Mouse (Mus musculus): ENCODE results near the gene Tmem95. TPM values are rescaled to one million over a fixed set of nuclear protein-coding genes. Genes with fewer than 3 reads are reported as not detected.
"Not testable (repeated sequence)": the region's sequence is repeated elsewhere in the genome, so short reads cannot be mapped to it uniquely, and the experiment has no call there.

Tmem95 gene
- polyA plus RNA-seq, 1 experiment from 2014 or later: not detected

DNA sequence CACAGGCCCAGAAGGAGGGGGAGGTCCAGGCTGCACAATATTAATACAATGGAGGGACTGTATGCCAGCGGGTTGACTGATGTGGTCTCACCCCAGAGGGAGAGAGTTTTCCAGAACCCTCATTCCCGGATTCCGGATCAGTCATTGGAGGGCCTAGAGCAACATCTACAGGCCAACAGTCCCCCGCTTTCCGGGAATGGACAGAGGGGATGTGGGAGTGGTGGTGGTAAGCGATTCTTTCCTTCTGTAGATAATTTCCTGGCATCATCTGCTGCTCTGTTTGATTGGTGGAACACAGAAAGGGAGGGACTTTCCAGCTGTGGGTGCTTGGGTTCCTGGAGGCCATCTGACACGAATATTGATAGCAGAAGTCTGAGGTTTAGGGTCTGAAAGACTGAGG is 1.6 kb downstream of the Tmem95 start:
- Histone ChIP-seq H3K9me3 (no peaks in the 10 kb centered on the region), H3K36me3 (no peaks in the 10 kb centered on the region), H3K4me2 (no peak overlapping the region), H3K27me3 (replicated peaks) (no peaks in the 10 kb centered on the region), H3K27ac (peak overlapping the region; percentile 72), H3K4me3 (replicated peaks) (no peak overlapping the region), H3K9ac (no peak overlapping the region), H3K4me1 (peaks cover 41% of the 10 kb centered on the region)
- ATAC-seq (ENCODE audit: insufficient read depth, low FRiP score, low read depth): no peak
- 36% methylated on average over 7 of the region's 7 CpGs for WGBS

DNA sequence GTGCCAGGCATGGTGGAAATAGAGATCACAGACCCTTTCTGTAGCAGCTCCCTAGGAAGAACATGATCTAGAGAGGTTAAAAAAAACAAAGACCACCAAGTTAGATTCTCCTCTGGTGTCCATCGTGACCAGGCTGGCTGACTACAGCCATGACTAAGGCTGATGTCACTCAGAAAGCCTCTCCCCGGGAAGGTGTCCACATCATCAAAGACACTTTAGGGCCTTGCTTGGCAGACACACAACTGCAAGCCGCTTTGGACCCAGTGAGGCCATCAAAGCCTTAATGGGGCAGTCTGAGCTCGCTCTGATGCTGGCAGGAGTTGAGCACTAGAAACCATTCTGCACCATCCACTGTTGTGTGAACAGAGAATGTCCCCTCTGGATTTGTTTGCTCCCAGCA is 5.4 kb downstream of the Tmem95 start:
- ATAC-seq (ENCODE audit: insufficient read depth, low FRiP score, low read depth): no peak
- no peaks in the 10 kb centered on the region for H3K36me3 ChIP-seq
- H3K27ac ChIP-seq: no peak overlapping the region
- no peak overlapping the region for H3K9ac ChIP-seq
- no peaks in the 10 kb centered on the region for H3K27me3 ChIP-seq (replicated peaks)
- H3K4me3 ChIP-seq (replicated peaks): no peak overlapping the region
- H3K9me3 ChIP-seq: no peaks in the 10 kb centered on the region
- H3K4me1 ChIP-seq: peaks cover 18% of the 10 kb centered on the region
- no peak overlapping the region for H3K4me2 ChIP-seq
- WGBS: 78% methylated on average over 4 of the region's 4 CpGs

DNA sequence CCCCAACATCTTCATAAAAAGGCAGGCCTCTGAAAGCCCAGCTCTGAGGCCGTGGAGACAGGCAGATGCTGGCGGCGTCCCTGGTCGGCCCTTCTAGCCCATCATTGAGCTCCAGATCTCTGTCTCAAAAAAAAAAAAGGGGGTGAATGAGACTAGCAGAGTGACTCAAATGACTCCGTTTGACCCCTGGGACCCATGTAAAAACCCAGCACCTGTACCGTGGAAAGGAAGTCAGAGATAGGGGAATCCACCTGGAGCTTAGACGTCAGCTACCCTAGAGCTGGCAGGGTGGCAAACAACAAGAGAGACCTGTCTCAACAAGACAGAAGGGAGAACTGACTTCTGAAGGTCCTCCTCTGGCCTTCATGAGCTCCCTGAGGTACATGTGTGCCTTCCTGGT is 6.0 kb downstream of the Tmem95 start:
- Histone ChIP-seq H3K4me2 (no peak overlapping the region), H3K36me3 (no peaks in the 10 kb centered on the region), H3K4me1 (peaks cover 13% of the 10 kb centered on the region), H3K27me3 (replicated peaks) (no peaks in the 10 kb centered on the region), H3K27ac (no peak overlapping the region), H3K9me3 (no peaks in the 10 kb centered on the region), H3K9ac (no peak overlapping the region), H3K4me3 (replicated peaks) (no peak overlapping the region)
- 87% methylated on average over 7 of the region's 7 CpGs for WGBS
- ATAC-seq (ENCODE audit: insufficient read depth, low FRiP score, low read depth): no peak

DNA sequence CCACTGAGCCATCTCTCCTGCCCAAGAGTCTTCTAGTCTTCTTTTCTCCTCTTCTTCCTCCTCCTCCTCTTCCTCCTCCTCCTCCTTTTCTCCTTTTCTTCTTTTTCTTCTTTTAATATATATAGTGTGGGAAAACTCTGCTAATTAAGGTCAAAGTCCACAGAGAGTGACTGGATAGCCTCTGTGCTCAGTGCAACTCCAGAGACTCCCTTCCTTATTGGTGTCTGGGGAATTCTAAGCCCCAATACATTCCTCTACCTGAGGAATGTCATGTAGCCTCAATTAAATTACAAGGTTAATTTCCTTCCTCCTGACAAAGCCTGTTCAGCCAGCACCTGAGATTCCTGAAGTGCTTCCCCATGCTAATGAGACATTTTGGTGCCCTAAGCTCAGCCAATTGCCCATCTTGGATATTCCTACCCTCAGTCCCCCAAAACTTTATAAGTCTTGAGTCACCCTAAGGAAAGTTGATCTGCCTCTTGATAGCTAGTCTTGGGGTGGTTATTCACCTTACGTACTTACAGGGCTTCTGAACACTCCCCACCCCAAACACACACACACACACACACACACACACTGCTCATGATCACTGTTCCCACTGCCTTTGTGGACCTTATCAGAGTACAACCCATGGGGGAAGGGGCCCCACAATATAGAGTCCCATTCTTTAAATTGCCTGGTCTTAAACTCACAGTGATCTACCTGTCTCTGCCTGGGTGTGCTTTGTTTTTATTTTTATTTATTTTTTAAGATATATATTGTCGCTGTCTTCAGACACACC is 7.3 kb downstream of the Tmem95 start:
- Histone ChIP-seq H3K4me3 (replicated peaks) (no peak overlapping the region), H3K27me3 (replicated peaks) (no peaks in the 10 kb centered on the region), H3K4me2 (no peak overlapping the region), H3K4me1 (no peaks in the 10 kb centered on the region), H3K9me3 (no peaks in the 10 kb centered on the region), H3K27ac (no peak overlapping the region), H3K36me3 (no peaks in the 10 kb centered on the region), H3K9ac (no peak overlapping the region)
- ATAC-seq (ENCODE audit: insufficient read depth, low FRiP score, low read depth): no peak
- 84% methylated on average over 2 of the region's 2 CpGs for WGBS

DNA sequence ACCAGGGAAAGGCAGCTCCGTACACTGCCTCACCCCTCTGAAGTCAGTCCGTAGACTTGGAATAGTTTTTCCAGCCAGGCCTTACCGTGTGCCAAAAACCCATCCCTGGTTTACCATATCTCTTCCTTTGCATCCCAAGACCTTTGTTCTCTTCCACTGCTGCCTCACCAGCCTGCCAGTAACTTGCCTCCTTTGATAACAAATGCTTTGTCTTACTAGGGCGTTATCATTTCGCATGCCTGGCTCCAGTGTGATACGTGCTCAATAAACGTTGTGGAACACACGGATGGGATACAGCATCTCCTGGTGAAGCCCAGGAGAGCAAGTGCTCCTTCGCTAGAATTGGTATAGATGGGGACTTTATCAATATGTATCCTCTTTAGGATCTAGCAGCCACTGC is 10.5 kb downstream of the Tmem95 start:
- H3K27me3 ChIP-seq (replicated peaks): no peaks in the 10 kb centered on the region
- H3K9me3 ChIP-seq: no peaks in the 10 kb centered on the region
- 58% methylated on average over 9 of the region's 9 CpGs for WGBS
- no peak overlapping the region for H3K4me2 ChIP-seq
- no peaks in the 10 kb centered on the region for H3K4me1 ChIP-seq
- no peak for ATAC-seq (ENCODE audit: insufficient read depth, low FRiP score, low read depth)
- H3K9ac ChIP-seq: no peak overlapping the region
- H3K36me3 ChIP-seq: no peaks in the 10 kb centered on the region
- no peak overlapping the region for H3K4me3 ChIP-seq (replicated peaks)
- H3K27ac ChIP-seq: no peak overlapping the region

DNA sequence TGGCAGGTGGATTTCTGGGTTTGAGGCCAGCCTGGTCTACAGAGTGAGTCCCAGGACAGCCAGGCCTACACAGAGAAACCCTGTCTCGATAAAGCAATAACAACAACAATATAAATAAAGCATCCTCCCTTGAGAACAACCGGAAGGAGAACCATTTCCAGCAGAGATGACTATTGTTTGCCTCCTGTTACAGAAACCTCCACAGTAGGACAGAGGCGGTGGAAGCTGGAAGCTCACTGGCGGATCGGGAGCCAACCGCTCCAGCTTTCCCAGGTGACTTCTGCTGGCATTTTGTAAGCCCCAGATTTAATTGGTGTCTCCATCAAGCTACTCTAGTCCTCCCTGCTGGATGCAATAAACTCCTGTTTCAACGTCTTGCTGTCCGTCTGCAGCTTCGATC is 12.3 kb downstream of the Tmem95 start:
- H3K4me3 ChIP-seq (replicated peaks): no peak overlapping the region
- no peaks in the 10 kb centered on the region for H3K9me3 ChIP-seq
- no peaks in the 10 kb centered on the region for H3K27me3 ChIP-seq (replicated peaks)
- H3K36me3 ChIP-seq: no peaks in the 10 kb centered on the region
- no peaks in the 10 kb centered on the region for H3K4me1 ChIP-seq
- no peak for ATAC-seq (ENCODE audit: insufficient read depth, low FRiP score, low read depth)
- H3K9ac ChIP-seq: no peak overlapping the region
- no peak overlapping the region for H3K27ac ChIP-seq
- no peak overlapping the region for H3K4me2 ChIP-seq
- 81% methylated on average over 9 of the region's 9 CpGs for WGBS

DNA sequence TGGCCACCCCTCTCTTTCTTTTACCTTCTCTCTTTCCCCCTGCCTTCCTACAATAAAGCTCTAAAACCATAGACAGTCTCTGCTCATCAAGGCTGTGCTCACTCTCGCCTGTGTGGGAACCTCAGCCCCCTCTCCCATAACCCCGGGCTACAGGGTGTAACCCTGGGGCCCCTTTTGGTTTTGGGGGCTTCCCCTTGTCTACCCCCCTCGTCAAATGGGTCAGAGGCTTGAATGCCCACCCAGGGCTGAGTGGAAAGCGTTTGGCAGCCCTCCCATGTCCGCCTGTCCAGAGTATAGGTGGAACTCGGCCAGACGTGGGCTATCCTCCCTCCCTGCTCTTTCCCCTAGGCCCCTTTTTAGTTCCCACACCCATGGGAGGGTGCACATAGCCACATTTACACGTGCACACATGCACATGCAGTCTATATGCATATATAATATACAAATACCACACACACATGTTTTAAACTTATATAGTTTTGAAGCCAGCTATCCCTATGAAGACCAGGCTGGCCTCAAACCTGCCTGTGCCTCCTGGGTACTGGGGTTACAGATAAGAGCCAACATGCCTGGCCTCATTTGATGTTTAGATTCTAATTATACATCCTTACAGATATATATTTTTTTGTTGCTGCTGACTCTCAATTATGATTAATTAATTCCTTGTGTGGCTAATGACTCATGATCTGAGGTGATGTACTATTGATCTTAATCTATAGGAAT is 13.5 kb downstream of the Tmem95 start:
- Histone ChIP-seq H3K9ac (no peak overlapping the region), H3K27me3 (replicated peaks) (0 out of 2 replicates have a peak, but pooled peaks cover under 1% of the 10 kb centered on the region), H3K4me2 (no peak overlapping the region), H3K4me3 (replicated peaks) (no peak overlapping the region), H3K9me3 (no peaks in the 10 kb centered on the region), H3K4me1 (no peaks in the 10 kb centered on the region), H3K36me3 (no peaks in the 10 kb centered on the region), H3K27ac (no peak overlapping the region)
- ATAC-seq (ENCODE audit: insufficient read depth, low FRiP score, low read depth): no peak
- 45% methylated on average over 8 of the region's 8 CpGs for WGBS

DNA sequence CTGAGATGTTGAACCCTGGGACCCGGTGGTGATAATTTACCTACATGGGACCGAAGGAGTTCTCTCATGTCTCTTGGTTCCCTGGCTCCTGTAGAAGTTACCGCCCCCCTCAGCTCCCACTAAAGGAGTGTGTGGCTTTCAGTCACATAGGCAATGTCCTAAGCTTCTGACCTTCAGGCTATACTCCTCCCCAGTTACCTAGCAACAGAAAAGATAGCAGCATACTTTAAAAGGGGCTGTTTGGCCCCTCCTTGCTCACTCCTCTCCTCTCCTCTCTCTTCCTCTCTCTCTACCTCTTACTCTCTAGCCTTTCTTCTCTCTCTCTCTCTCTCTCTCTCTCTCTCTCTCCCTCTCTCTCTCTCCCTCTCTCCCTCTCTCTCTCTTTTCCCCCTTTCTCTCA is 14.1 kb downstream of the Tmem95 start:
- ATAC-seq (ENCODE audit: insufficient read depth, low FRiP score, low read depth); H3K4me1 ChIP-seq; H3K9ac ChIP-seq; H3K36me3 ChIP-seq; H3K27me3 ChIP-seq (replicated peaks); H3K4me3 ChIP-seq (replicated peaks); H3K4me2 ChIP-seq; H3K27ac ChIP-seq; H3K9me3 ChIP-seq: not testable (repeated sequence)
- 73% methylated on average over 3 of the region's 3 CpGs for WGBS

DNA sequence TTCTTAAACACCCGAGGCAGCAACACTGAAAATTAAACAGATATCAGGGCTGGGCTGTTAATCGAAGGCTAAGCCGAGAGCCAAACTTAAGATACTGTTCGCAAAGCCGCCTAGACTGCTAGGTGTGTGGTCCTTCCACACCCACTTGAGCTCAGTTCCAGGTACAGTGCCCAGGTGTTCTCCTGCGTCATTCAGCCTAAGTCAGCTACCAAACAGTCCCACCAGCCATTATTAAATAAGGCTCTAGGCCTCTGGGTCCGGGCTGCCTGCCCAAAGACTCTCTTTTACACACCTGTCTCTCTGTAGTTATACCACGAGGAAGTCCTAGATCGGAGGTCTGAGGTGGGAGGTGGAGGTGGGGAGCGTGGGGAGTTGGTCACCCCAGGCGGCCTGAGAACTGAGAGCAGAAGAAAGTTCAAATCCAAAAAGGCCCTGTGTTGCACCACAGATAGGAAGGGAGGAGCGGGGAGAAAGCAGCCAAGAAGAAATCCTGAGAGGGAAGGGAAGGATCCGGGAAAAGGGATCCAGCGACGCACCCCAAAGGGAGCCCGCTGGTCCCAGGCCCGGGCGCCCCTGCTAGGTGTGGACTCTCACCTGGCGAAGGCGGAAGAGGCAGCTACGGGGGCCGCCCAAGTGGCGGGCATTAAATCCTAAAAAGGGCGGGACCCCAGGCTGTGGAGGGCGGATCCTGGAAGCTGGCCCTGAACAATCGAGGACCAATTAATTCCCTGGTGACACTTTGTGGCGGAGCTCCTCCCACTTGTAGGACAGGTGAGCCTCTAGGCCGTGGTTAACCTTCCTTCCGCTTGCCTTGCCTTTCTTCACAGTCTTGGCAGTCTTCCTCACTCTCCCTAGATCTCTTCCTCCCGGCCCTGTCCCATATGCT is 19.5 kb downstream of the Tmem95 start, which contains the start of gene Tnk1:
Tnk1 (minus strand) TSS at position 618 of the 886 bp plus-strand sequence.
- H3K27ac ChIP-seq: peak within 1 kb of the TSS; percentile 75
- peak within 1 kb of the TSS; percentile 33 for H3K4me3 ChIP-seq (replicated peaks)
- peak; percentile 81 for ATAC-seq (ENCODE audit: insufficient read depth, low FRiP score, low read depth)
- 0 out of 2 replicates have a peak within 1 kb of the TSS, but pooled peaks have one; percentile 3 for H3K9ac ChIP-seq
- WGBS: 19% methylated on average over 30 of the region's 30 CpGs
- peaks cover 4% of the 10 kb centered on the region; the same call in 1 of the 2 replicates for H3K27me3 ChIP-seq (replicated peaks)
- no peaks in the 10 kb centered on the region for H3K9me3 ChIP-seq
- H3K36me3 ChIP-seq: no peaks in the 10 kb centered on the region
- peak within 1 kb of the TSS; percentile 33 for H3K4me2 ChIP-seq
- peaks cover 4% of the 10 kb centered on the region for H3K4me1 ChIP-seq

DNA sequence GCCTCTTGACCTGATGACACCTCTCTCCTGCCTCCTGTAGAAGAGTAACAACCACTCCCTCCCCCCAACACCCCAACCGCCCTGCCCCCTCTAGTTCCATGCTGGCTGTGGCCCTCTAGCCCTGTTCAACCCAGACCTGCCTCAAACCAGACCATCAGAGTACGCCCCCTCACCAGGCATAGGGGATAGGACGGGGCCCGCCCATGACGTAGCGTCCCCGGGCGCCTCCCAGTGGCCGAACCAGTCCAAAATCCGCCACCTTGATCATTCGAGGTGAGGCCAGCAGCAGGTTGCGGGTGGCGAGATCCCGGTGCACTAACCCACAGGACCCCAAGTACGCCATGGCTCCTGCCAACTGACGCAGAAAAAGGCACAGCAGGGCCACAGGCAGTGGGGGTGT is 22.5 kb downstream of the Tmem95 start:
- H3K9ac ChIP-seq: no peak overlapping the region

DNA sequence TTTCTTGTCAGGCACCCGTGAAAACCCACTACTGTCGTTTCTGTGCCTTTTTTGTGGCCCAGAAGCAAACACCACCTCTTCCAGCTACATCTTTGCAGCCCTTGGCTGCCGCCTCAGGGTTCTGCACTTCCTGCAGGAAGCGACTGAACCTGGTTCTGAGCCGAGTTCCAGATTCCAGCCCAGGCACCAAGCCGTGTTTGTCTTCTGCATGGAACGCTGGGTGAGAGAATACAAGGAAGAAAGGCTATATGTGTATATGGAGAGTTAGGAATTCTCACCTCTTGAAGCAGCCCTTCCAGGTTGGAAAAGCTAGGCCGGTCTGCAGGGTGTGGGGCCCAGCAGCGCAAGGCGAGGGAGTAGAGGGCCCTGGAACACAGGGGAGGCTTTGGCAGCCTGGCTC is 23.1 kb downstream of the Tmem95 start:
- H3K4me1 ChIP-seq: peaks cover 7% of the 10 kb centered on the region
- H3K27ac ChIP-seq: no peak overlapping the region
- H3K4me3 ChIP-seq (replicated peaks): no peak overlapping the region
- H3K36me3 ChIP-seq: peaks cover 27% of the 10 kb centered on the region
- no peak for ATAC-seq (ENCODE audit: insufficient read depth, low FRiP score, low read depth)
- H3K4me2 ChIP-seq: no peak overlapping the region
- no peak overlapping the region for H3K9ac ChIP-seq
- H3K27me3 ChIP-seq (replicated peaks): peaks cover 4% of the 10 kb centered on the region; the same call in 1 of the 2 replicates
- no peaks in the 10 kb centered on the region for H3K9me3 ChIP-seq
- WGBS: 83% methylated on average over 10 of the region's 10 CpGs

More for the DNA sequence above, 22.5 kb downstream of the Tmem95 start:
- Histone ChIP-seq H3K4me2 (peak overlapping the region; percentile 3; the same call in 1 of the 2 replicates), H3K27me3 (replicated peaks) (peaks cover 4% of the 10 kb centered on the region; the same call in 1 of the 2 replicates), H3K4me3 (replicated peaks) (no peak overlapping the region), H3K27ac (no peak overlapping the region), H3K9me3 (no peaks in the 10 kb centered on the region), H3K36me3 (peaks cover 21% of the 10 kb centered on the region), H3K4me1 (peaks cover 7% of the 10 kb centered on the region)
- 30% methylated on average over 16 of the region's 16 CpGs for WGBS
- no peak for ATAC-seq (ENCODE audit: insufficient read depth, low FRiP score, low read depth)
